In genomic region chr9:92191295-92191694, GRCm38 (mm10) we compare ENCODE assay signal across 35 mouse cellular contexts. TPM values are rescaled to one million over a fixed set of nuclear protein-coding genes. Genes with fewer than 3 reads are reported as not detected.
DNase-seq lines count a peak whose midpoint lies in the region; ATAC-seq and TF ChIP-seq lines count a peak whose summit lies in the region.
"Had no signal": no experiment of that assay in that cellular context is flagged by ENCODE, and none has a peak within 500 bp of the region (broad histone marks: within the 10 kb centered on the region; RNA-seq: fewer than 3 reads in every experiment).

No protein-coding gene starts in this region.

- no peak for DNase-seq in liver, embryonic 14.5 days (ENCODE audit: low read depth in 3 of 3, low spot score in 3 of 3)
- DNase-seq in CH12.LX (ENCODE audit: extremely low read depth) (peak; percentile 12), Patski (ENCODE audit: low read depth, low spot score) (no peak)
- no peak for DNase-seq in stomach, postnatal 0 days (ENCODE audit: low spot score)
- DNase-seq in spleen, adult 18-20 months, result no peak
- DNase-seq: adrenal gland, postnatal 25 days; B cell, adult 2 months; cerebellum, adult 11-12 months; cerebellum, adult 9-11 months; embryo, embryonic 11 days; heart, postnatal 14 days; kidney, adult 8-10 months; kidney, postnatal 14 days; lung, adult 2 months had no signal

- in situ Hi-C loops in CH12.LX (cut with MboI; ENCODE audit: low pct_ligation_motif_present, low pct_unique_long_range_greater_than_20kb, low sequenced_read_pairs), result no loop called here
- in situ Hi-C loops in Patski (cut with MboI; ENCODE audit: low pct_unique_long_range_greater_than_20kb), result no loop called here

- TF ChIP-seq CTCF in liver, embryonic 14.5 days (IDR thresholded peaks at IDR 0.05; ENCODE audit: low read depth), result 0 out of 2 replicates have a peak, but pooled peaks have one; percentile 18
- TF ChIP-seq CTCF in CH12.LX (conservative IDR thresholded peaks at IDR 0.05 in 1 of 2, IDR thresholded peaks at IDR 0.05 in 1 of 2; ENCODE audit: low read depth in 2 of 2, low read length in 2 of 2) (peak; percentile 14 to 60; a peak in 2 of 4 replicates), Patski (IDR thresholded peaks at IDR 0.05) (peak; percentile 26)
- 0 out of 2 replicates have a peak, but pooled peaks have one; percentile 12 for TF ChIP-seq CTCF in stomach, postnatal 0 days (IDR thresholded peaks at IDR 0.05; ENCODE audit: low read depth)

- no peak overlapping the region for H3K4me2 ChIP-seq in liver, embryonic 14.5 days (ENCODE audit: low read depth)
- H3K4me2 ChIP-seq in liver, embryonic 12.5 days, result no peak overlapping the region
- H3K4me2 ChIP-seq in CH12.LX (ENCODE audit: insufficient read depth, low read depth, poor library complexity, severe bottlenecking), result no peak overlapping the region
- H3K4me2 ChIP-seq in stomach, postnatal 0 days (replicated peaks; ENCODE audit: low read depth), result no peak overlapping the region
- H3K4me2 ChIP-seq in neural tube, embryonic 15.5 days, result no peak overlapping the region
- H3K4me2 ChIP-seq: embryonic facial prominence, embryonic 12.5 days; forebrain, embryonic 15.5 days; limb, embryonic 12.5 days; midbrain, embryonic 11.5 days; neural tube, embryonic 13.5 days had no signal

- WGBS in liver, embryonic 14.5 days (ENCODE audit: insufficient replicate concordance), result 48% methylated on average over 2 of the region's 2 CpGs
- 62% methylated on average over 2 of the region's 2 CpGs for WGBS in liver, embryonic 12.5 days (ENCODE audit: insufficient replicate concordance)
- WGBS in stomach, postnatal 0 days, result 85% methylated on average over 2 of the region's 2 CpGs
- 90% methylated on average over 2 of the region's 2 CpGs for WGBS in neural tube, embryonic 15.5 days

- POLR2A ChIA-PET in Patski (lab: Charles Lee), result interaction anchor here (0.6 kb wide), 1 partner anchor 184 kb away, joined by 6 read pairs; no protein-coding TSS in a partner anchor

- TF ChIP-seq POLR2A in CH12.LX (IDR thresholded peaks at IDR 0.05; ENCODE audit: low read depth, low read length), result no peak

- H3K27ac ChIP-seq in liver, embryonic 14.5 days, result no peak overlapping the region
- H3K27ac ChIP-seq in liver, embryonic 12.5 days, result no peak overlapping the region
- no peak overlapping the region for H3K27ac ChIP-seq in CH12.LX (ENCODE audit: insufficient read depth, low read depth)
- no peak overlapping the region for H3K27ac ChIP-seq in stomach, postnatal 0 days (replicated peaks)
- H3K27ac ChIP-seq in neural tube, embryonic 15.5 days (replicated peaks), result no peak overlapping the region
- H3K27ac ChIP-seq: embryonic facial prominence, embryonic 12.5 days; forebrain, embryonic 10.5 days; forebrain, embryonic 15.5 days; left cerebral cortex, adult 2 months; limb, embryonic 12.5 days; neural tube, embryonic 13.5 days had no signal

- H3K27me3 ChIP-seq in liver, embryonic 14.5 days (ENCODE audit: control insufficient read depth, insufficient read depth, low read length), result no peaks in the 10 kb centered on the region
- no peaks in the 10 kb centered on the region for H3K27me3 ChIP-seq in liver, embryonic 12.5 days (replicated peaks)
- H3K27me3 ChIP-seq in CH12.LX (replicated peaks), result no peaks in the 10 kb centered on the region
- peaks cover 19% of the 10 kb centered on the region for H3K27me3 ChIP-seq in Patski
- H3K27me3 ChIP-seq in stomach, postnatal 0 days (ENCODE audit: control insufficient read depth, insufficient read depth, low read length), result no peaks in the 10 kb centered on the region
- H3K27me3 ChIP-seq in neural tube, embryonic 15.5 days (replicated peaks), result no peaks in the 10 kb centered on the region
- H3K27me3 ChIP-seq: embryonic facial prominence, embryonic 12.5 days; forebrain, embryonic 15.5 days; limb, embryonic 12.5 days; neural tube, embryonic 13.5 days had no signal

- dilution Hi-C loops in CH12.LX (cut with MboI; ENCODE audit: extremely low pct_ligation_motif_present, extremely low pct_unique_long_range_greater_than_20kb, low sequenced_read_pairs), result no loop called here

- no peaks in the 10 kb centered on the region for H3K9me3 ChIP-seq in liver, embryonic 14.5 days (ENCODE audit: control insufficient read depth, low read length)
- H3K9me3 ChIP-seq in liver, embryonic 12.5 days (replicated peaks), result no peaks in the 10 kb centered on the region
- no peaks in the 10 kb centered on the region for H3K9me3 ChIP-seq in CH12.LX (replicated peaks; ENCODE audit: low read length)
- H3K9me3 ChIP-seq in stomach, postnatal 0 days (ENCODE audit: control insufficient read depth, low read length), result no peaks in the 10 kb centered on the region
- no peaks in the 10 kb centered on the region for H3K9me3 ChIP-seq in neural tube, embryonic 15.5 days (replicated peaks)
- H3K9me3 ChIP-seq: embryonic facial prominence, embryonic 12.5 days; forebrain, embryonic 10.5 days; forebrain, embryonic 15.5 days; limb, embryonic 12.5 days; neural tube, embryonic 13.5 days had no signal

- TF ChIP-seq EP300 in liver, embryonic 14.5 days (IDR thresholded peaks at IDR 0.05; ENCODE audit: low read depth), result no peak
- TF ChIP-seq EP300 in CH12.LX (IDR thresholded peaks at IDR 0.05; ENCODE audit: low read length), result no peak
- TF ChIP-seq EP300 in stomach, postnatal 0 days (optimal IDR thresholded peaks at IDR 0.05), result no peak

- H3K79me2 ChIP-seq in CH12.LX (replicated peaks; ENCODE audit: control insufficient read depth, extremely low read depth, insufficient read depth, poor library complexity, severe bottlenecking), result no peaks in the 10 kb centered on the region

- no peak overlapping the region for H3K4me3 ChIP-seq in liver, embryonic 14.5 days (ENCODE audit: insufficient read depth in 1 of 2, low read depth in 2 of 2, low read length in 2 of 2)
- H3K4me3 ChIP-seq in liver, embryonic 12.5 days, result no peak overlapping the region
- H3K4me3 ChIP-seq in CH12.LX (replicated peaks in 1 of 3; ENCODE audit: low read depth in 2 of 3, low read length in 2 of 3, poor library complexity in 1 of 3), result no peak overlapping the region
- H3K4me3 ChIP-seq in stomach, postnatal 0 days (ENCODE audit: low read depth, low read length), result no peak overlapping the region
- H3K4me3 ChIP-seq in neural tube, embryonic 15.5 days (replicated peaks), result no peak overlapping the region
- H3K4me3 ChIP-seq: embryonic facial prominence, embryonic 12.5 days; forebrain, embryonic 10.5 days; forebrain, embryonic 15.5 days; left cerebral cortex, adult 2 months; limb, embryonic 12.5 days; neural tube, embryonic 13.5 days had no signal

- CTCF ChIA-PET in Patski (lab: Charles Lee), result no interaction called here

- H3K9ac ChIP-seq in liver, embryonic 14.5 days (replicated peaks), result no peak overlapping the region
- no peak overlapping the region for H3K9ac ChIP-seq in liver, embryonic 12.5 days
- no peak overlapping the region for H3K9ac ChIP-seq in CH12.LX (ENCODE audit: insufficient read depth, low read depth)
- no peak overlapping the region for H3K9ac ChIP-seq in stomach, postnatal 0 days (ENCODE audit: low read length)
- H3K9ac ChIP-seq in neural tube, embryonic 15.5 days (replicated peaks), result no peak overlapping the region
- H3K9ac ChIP-seq: embryonic facial prominence, embryonic 12.5 days; forebrain, embryonic 15.5 days; limb, embryonic 12.5 days; neural tube, embryonic 13.5 days had no signal

- peak; percentile 53 for TF ChIP-seq RAD21 in CH12.LX (IDR thresholded peaks at IDR 0.05; ENCODE audit: low read depth, low read length)

- H3K4me1 ChIP-seq in liver, embryonic 14.5 days (replicated peaks; ENCODE audit: control insufficient read depth in 2 of 2, insufficient read depth in 2 of 2, low read length in 1 of 2), result no peaks in the 10 kb centered on the region
- H3K4me1 ChIP-seq in liver, embryonic 12.5 days, result no peaks in the 10 kb centered on the region
- H3K4me1 ChIP-seq in CH12.LX (ENCODE audit: control insufficient read depth in 1 of 2, insufficient read depth in 2 of 2), result no peaks in the 10 kb centered on the region; a peak in 2 of 4 replicates
- H3K4me1 ChIP-seq in stomach, postnatal 0 days (replicated peaks; ENCODE audit: control insufficient read depth, insufficient read depth), result no peaks in the 10 kb centered on the region
- H3K4me1 ChIP-seq in neural tube, embryonic 15.5 days, result no peaks in the 10 kb centered on the region
- H3K4me1 ChIP-seq: embryonic facial prominence, embryonic 12.5 days; limb, embryonic 12.5 days; neural tube, embryonic 13.5 days had no signal

- no peaks in the 10 kb centered on the region for H3K36me3 ChIP-seq in liver, embryonic 14.5 days (replicated peaks; ENCODE audit: control insufficient read depth, insufficient read depth, low read depth)
- H3K36me3 ChIP-seq in liver, embryonic 12.5 days, result no peaks in the 10 kb centered on the region
- H3K36me3 ChIP-seq in CH12.LX (replicated peaks in 1 of 2; ENCODE audit: control insufficient read depth in 1 of 2, insufficient read depth in 1 of 2, low read length in 1 of 2), result no peaks in the 10 kb centered on the region
- no peaks in the 10 kb centered on the region for H3K36me3 ChIP-seq in stomach, postnatal 0 days (ENCODE audit: control insufficient read depth, insufficient read depth, low read length)
- H3K36me3 ChIP-seq in neural tube, embryonic 15.5 days, result no peaks in the 10 kb centered on the region
- H3K36me3 ChIP-seq: embryonic facial prominence, embryonic 12.5 days; forebrain, embryonic 10.5 days; forebrain, embryonic 15.5 days; limb, embryonic 12.5 days; neural tube, embryonic 13.5 days had no signal

- ATAC-seq in liver, embryonic 14.5 days (ENCODE audit: insufficient read depth), result no peak
- ATAC-seq in liver, embryonic 12.5 days, result no peak
- ATAC-seq in Patski, result no peak
- ATAC-seq in stomach, postnatal 0 days (ENCODE audit: low FRiP score, low TSS enrichment), result no peak
- ATAC-seq in neural tube, embryonic 15.5 days (ENCODE audit: low FRiP score), result no peak
- ATAC-seq: forebrain, embryonic 15.5 days; hindbrain, embryonic 16.5 days; midbrain, embryonic 16.5 days had no signal

RNA-seq across cellular contexts. Expression of gene Plscr5, which starts 1.4 kb away (rescaled TPM):
- polyA plus RNA-seq in liver, embryonic 14.5 days (2012; rRNA removed), result not detected in 2 replicates
- not detected in 2 replicates for polyA plus RNA-seq in liver, embryonic 14.5 days (2014; fragmentation: Nextera tagmentation; extraction: Ambion mirVana)
- not detected in 2 replicates for polyA plus RNA-seq in liver, embryonic 12.5 days (2016; fragmentation: Nextera tagmentation; extraction: Ambion mirVana)
- total RNA-seq in CH12.LX (2012; rRNA removed) (not detected in 2 replicates), CH12.LX (2014; rRNA removed) (not detected in 2 replicates)
- polyA plus RNA-seq in CH12.LX (2012; ENCODE audit: insufficient read length, low read depth) (not detected in 2 replicates), Patski (2021) (not detected)
- 0.08 TPM in 1 of 2 replicates, not detected in the other for polyA plus RNA-seq in stomach, postnatal 0 days (2015; fragmentation: Nextera tagmentation; extraction: Ambion mirVana)
- polyA plus RNA-seq in neural tube, embryonic 15.5 days (2015; fragmentation: Nextera tagmentation; extraction: Ambion mirVana), result 0.40 and 0.93 TPM in 2 replicates
- total RNA-seq: adrenal gland, adult 18-20 months; adrenal gland, postnatal 25 days; ES-E14; gastrocnemius, adult 8-10 months; heart, postnatal 14 days; left cerebral cortex, adult 2 months; left cerebral cortex, postnatal 25 days; liver, adult 2 months; megakaryocyte, adult 5-6 weeks had no signal
- polyA plus RNA-seq: embryonic facial prominence, embryonic 12.5 days; forebrain, embryonic 10.5 days; frontal cortex, adult 2 months; gonadal fat pad, adult 2 months; heart, embryonic 14.5 days; intestine, embryonic 14.5 days; limb, embryonic 12.5 days; liver, adult 2 months; lung, adult 2 months; midbrain, embryonic 11.5 days had no signal

RNA-seq across cellular contexts. Expression of gene Plscr1, which starts 58.3 kb away (rescaled TPM):
- polyA plus RNA-seq in liver, embryonic 14.5 days (2012; rRNA removed), result 8.1 and 12.3 TPM in 2 replicates
- polyA plus RNA-seq in liver, embryonic 14.5 days (2014; fragmentation: Nextera tagmentation; extraction: Ambion mirVana), result 23.0 and 26.2 TPM in 2 replicates
- 23.1 and 23.8 TPM in 2 replicates for polyA plus RNA-seq in liver, embryonic 12.5 days (2016; fragmentation: Nextera tagmentation; extraction: Ambion mirVana)
- 206 and 403 TPM in 2 replicates for total RNA-seq in CH12.LX (2012; rRNA removed)
- 489 and 502 TPM in 2 replicates for total RNA-seq in CH12.LX (2014; rRNA removed)
- 194 and 201 TPM in 2 replicates for polyA plus RNA-seq in CH12.LX (2012; ENCODE audit: insufficient read length, low read depth)
- 98.8 TPM for polyA plus RNA-seq in Patski (2021)
- polyA plus RNA-seq in stomach, postnatal 0 days (2015; fragmentation: Nextera tagmentation; extraction: Ambion mirVana), result 37.2 and 41.0 TPM in 2 replicates
- 9.6 and 18.7 TPM in 2 replicates for polyA plus RNA-seq in neural tube, embryonic 15.5 days (2015; fragmentation: Nextera tagmentation; extraction: Ambion mirVana)
